Mouse (Mus musculus): Measurements from ENCODE around the gene Dnm3.

- TF ChIP-seq CTCF (IDR thresholded peaks at IDR 0.05; ENCODE audit: borderline replicate concordance, extremely low read depth, insufficient read depth, insufficient read length) (no peak), POLR2A (IDR thresholded peaks at IDR 0.05; ENCODE audit: borderline replicate concordance, extremely low read depth, insufficient read depth, insufficient read length, poor library complexity, severe bottlenecking) (no peak)
Observed at GRCm38 (mm10) chr1:162458711-162459110, 19.1 kb downstream of the Dnm3 start.
